Mouse (Mus musculus): ENCODE measurements around the gene Grwd1. TPM values are rescaled to one million over a fixed set of nuclear protein-coding genes. Genes with fewer than 3 reads are reported as not detected.

The Grwd1 gene
- polyA plus RNA-seq, 1 experiment from 2014 or later = 33.5 TPM

- peaks cover 75% of the 10 kb centered on the region for H3K27me3 ChIP-seq (ENCODE audit: control insufficient read depth, insufficient read depth, low read length)
- 40% methylated on average over 6 of the region's 6 CpGs for WGBS
These were observed 33.8 kb downstream of the Grwd1 start for GRCm38 (mm10) chr7:45796950-45797349.

GRCm38 (mm10) chr7:45794971-45795370, 35.8 kb downstream of the Grwd1 start:
- Histone ChIP-seq H3K4me2 (ENCODE audit: low read length) (no peak overlapping the region), H3K9me3 (ENCODE audit: control insufficient read depth, low read length) (no peaks in the 10 kb centered on the region), H3K9ac (ENCODE audit: low read length) (no peak overlapping the region), H3K4me1 (ENCODE audit: control insufficient read depth in 2 of 2, insufficient read depth in 2 of 2, low read length in 2 of 2) (peaks cover 0 to 9% of the 10 kb centered on the region in 2 experiments; a peak in 3 of 4 replicates), H3K4me3 (ENCODE audit: control insufficient read depth in 1 of 2, insufficient read depth in 1 of 2, low read depth in 1 of 2, low read length in 2 of 2) (no peak overlapping the region), H3K27me3 (ENCODE audit: control insufficient read depth, insufficient read depth, low read length) (peaks cover 63% of the 10 kb centered on the region), H3K36me3 (ENCODE audit: control insufficient read depth, insufficient read depth, low read length) (no peaks in the 10 kb centered on the region), H3K27ac (replicated peaks in 1 of 2; ENCODE audit: control insufficient read depth in 1 of 2, insufficient read depth in 1 of 2, low read depth in 2 of 2, low read length in 2 of 2) (no peak overlapping the region)
- WGBS = 88% methylated on average over 29 of the region's 29 CpGs
- no peak for ATAC-seq (ENCODE audit: insufficient number of reproducible peaks, insufficient read depth, low FRiP score, low read depth)

More at GRCm38 (mm10) chr7:45796950-45797349, 33.8 kb downstream of the Grwd1 start:
- Histone ChIP-seq H3K9me3 (ENCODE audit: control insufficient read depth, low read length) (no peaks in the 10 kb centered on the region), H3K4me2 (ENCODE audit: low read length) (no peak overlapping the region), H3K36me3 (ENCODE audit: control insufficient read depth, insufficient read depth, low read length) (no peaks in the 10 kb centered on the region), H3K4me1 (ENCODE audit: control insufficient read depth in 2 of 2, insufficient read depth in 2 of 2, low read length in 2 of 2) (peaks cover 4 to 18% of the 10 kb centered on the region in 2 experiments; a peak in 3 of 4 replicates), H3K27ac (replicated peaks in 1 of 2; ENCODE audit: control insufficient read depth in 1 of 2, insufficient read depth in 1 of 2, low read depth in 2 of 2, low read length in 2 of 2) (no peak overlapping the region), H3K9ac (ENCODE audit: low read length) (no peak overlapping the region), H3K4me3 (ENCODE audit: control insufficient read depth in 1 of 2, insufficient read depth in 1 of 2, low read depth in 1 of 2, low read length in 2 of 2) (no peak overlapping the region)
- no peak for ATAC-seq (ENCODE audit: insufficient number of reproducible peaks, insufficient read depth, low FRiP score, low read depth)

GRCm38 (mm10) chr7:45793969-45794585, 36.7 kb downstream of the Grwd1 start:
- Histone ChIP-seq H3K4me1 (ENCODE audit: control insufficient read depth in 2 of 2, insufficient read depth in 2 of 2, low read length in 2 of 2) (peaks cover 0 to 9% of the 10 kb centered on the region in 2 experiments; a peak in 3 of 4 replicates), H3K4me2 (ENCODE audit: low read length) (no peak overlapping the region), H3K27ac (replicated peaks in 1 of 2; ENCODE audit: control insufficient read depth in 1 of 2, insufficient read depth in 1 of 2, low read depth in 2 of 2, low read length in 2 of 2) (no peak overlapping the region), H3K9me3 (ENCODE audit: control insufficient read depth, low read length) (no peaks in the 10 kb centered on the region), H3K36me3 (ENCODE audit: control insufficient read depth, insufficient read depth, low read length) (no peaks in the 10 kb centered on the region), H3K4me3 (ENCODE audit: control insufficient read depth in 1 of 2, insufficient read depth in 1 of 2, low read depth in 1 of 2, low read length in 2 of 2) (no peak overlapping the region), H3K9ac (ENCODE audit: low read length) (no peak overlapping the region), H3K27me3 (ENCODE audit: control insufficient read depth, insufficient read depth, low read length) (peaks cover 55% of the 10 kb centered on the region)
- WGBS = 77% methylated on average over 35 of the region's 44 CpGs
- ATAC-seq (ENCODE audit: insufficient number of reproducible peaks, insufficient read depth, low FRiP score, low read depth) = no peak

GRCm38 (mm10) chr7:45793240-45793639, 37.5 kb downstream of the Grwd1 start:
- Histone ChIP-seq H3K27me3 (ENCODE audit: control insufficient read depth, insufficient read depth, low read length) (peaks cover 47% of the 10 kb centered on the region), H3K9me3 (ENCODE audit: control insufficient read depth, low read length) (no peaks in the 10 kb centered on the region), H3K27ac (replicated peaks in 1 of 2; ENCODE audit: control insufficient read depth in 1 of 2, insufficient read depth in 1 of 2, low read depth in 2 of 2, low read length in 2 of 2) (no peak overlapping the region), H3K4me3 (ENCODE audit: control insufficient read depth in 1 of 2, insufficient read depth in 1 of 2, low read depth in 1 of 2, low read length in 2 of 2) (no peak overlapping the region), H3K9ac (ENCODE audit: low read length) (no peak overlapping the region), H3K4me1 (ENCODE audit: control insufficient read depth in 2 of 2, insufficient read depth in 2 of 2, low read length in 2 of 2) (peaks cover 0 to 4% of the 10 kb centered on the region in 2 experiments; a peak in 3 of 4 replicates), H3K36me3 (ENCODE audit: control insufficient read depth, insufficient read depth, low read length) (no peaks in the 10 kb centered on the region), H3K4me2 (ENCODE audit: low read length) (no peak overlapping the region)
- no peak for ATAC-seq (ENCODE audit: insufficient number of reproducible peaks, insufficient read depth, low FRiP score, low read depth)
- WGBS = 67% methylated on average over 24 of the region's 24 CpGs

- 76% methylated on average over 17 of the region's 17 CpGs for WGBS
- peaks cover 39% of the 10 kb centered on the region for H3K27me3 ChIP-seq (ENCODE audit: control insufficient read depth, insufficient read depth, low read length)
- no peaks in the 10 kb centered on the region for H3K36me3 ChIP-seq (ENCODE audit: control insufficient read depth, insufficient read depth, low read length)
- no peak overlapping the region for H3K4me3 ChIP-seq (ENCODE audit: control insufficient read depth in 1 of 2, insufficient read depth in 1 of 2, low read depth in 1 of 2, low read length in 2 of 2)
- no peak for ATAC-seq (ENCODE audit: insufficient number of reproducible peaks, insufficient read depth, low FRiP score, low read depth)
- no peak overlapping the region for H3K4me2 ChIP-seq (ENCODE audit: low read length)
- no peak overlapping the region for H3K9ac ChIP-seq (ENCODE audit: low read length)
- H3K4me1 ChIP-seq (ENCODE audit: control insufficient read depth in 2 of 2, insufficient read depth in 2 of 2, low read length in 2 of 2) = peaks cover 0 to under 1% of the 10 kb centered on the region in 2 experiments; a peak in 2 of 4 replicates
- no peaks in the 10 kb centered on the region for H3K9me3 ChIP-seq (ENCODE audit: control insufficient read depth, low read length)
- no peak overlapping the region for H3K27ac ChIP-seq (replicated peaks in 1 of 2; ENCODE audit: control insufficient read depth in 1 of 2, insufficient read depth in 1 of 2, low read depth in 2 of 2, low read length in 2 of 2)
These were observed 38.8 kb downstream of the Grwd1 start for GRCm38 (mm10) chr7:45791756-45792490.

GRCm38 (mm10) chr7:45790721-45791120, 40.0 kb downstream of the Grwd1 start:
- Histone ChIP-seq H3K4me2 (ENCODE audit: low read length) (no peak overlapping the region), H3K36me3 (ENCODE audit: control insufficient read depth, insufficient read depth, low read length) (no peaks in the 10 kb centered on the region), H3K9me3 (ENCODE audit: control insufficient read depth, low read length) (no peaks in the 10 kb centered on the region), H3K27ac (replicated peaks in 1 of 2; ENCODE audit: control insufficient read depth in 1 of 2, insufficient read depth in 1 of 2, low read depth in 2 of 2, low read length in 2 of 2) (no peak overlapping the region), H3K9ac (ENCODE audit: low read length) (no peak overlapping the region), H3K4me3 (ENCODE audit: control insufficient read depth in 1 of 2, insufficient read depth in 1 of 2, low read depth in 1 of 2, low read length in 2 of 2) (no peak overlapping the region), H3K4me1 (ENCODE audit: control insufficient read depth in 2 of 2, insufficient read depth in 2 of 2, low read length in 2 of 2) (peaks cover 2 to 5% of the 10 kb centered on the region in 2 experiments; a peak in 3 of 4 replicates), H3K27me3 (ENCODE audit: control insufficient read depth, insufficient read depth, low read length) (peaks cover 37% of the 10 kb centered on the region)
- 53% methylated on average over 6 of the region's 6 CpGs for WGBS
- ATAC-seq (ENCODE audit: insufficient number of reproducible peaks, insufficient read depth, low FRiP score, low read depth) = no peak

- no peak overlapping the region for H3K27ac ChIP-seq (replicated peaks in 1 of 2; ENCODE audit: control insufficient read depth in 1 of 2, insufficient read depth in 1 of 2, low read depth in 2 of 2, low read length in 2 of 2)
- H3K4me3 ChIP-seq (ENCODE audit: control insufficient read depth in 1 of 2, insufficient read depth in 1 of 2, low read depth in 1 of 2, low read length in 2 of 2) = no peak overlapping the region
- no peak for ATAC-seq (ENCODE audit: insufficient number of reproducible peaks, insufficient read depth, low FRiP score, low read depth)
- no peak overlapping the region for H3K9ac ChIP-seq (ENCODE audit: low read length)
- no peaks in the 10 kb centered on the region for H3K36me3 ChIP-seq (ENCODE audit: control insufficient read depth, insufficient read depth, low read length)
- peaks cover 38% of the 10 kb centered on the region for H3K27me3 ChIP-seq (ENCODE audit: control insufficient read depth, insufficient read depth, low read length)
- peaks cover 7 to 13% of the 10 kb centered on the region in 2 experiments; a peak in 3 of 4 replicates for H3K4me1 ChIP-seq (ENCODE audit: control insufficient read depth in 2 of 2, insufficient read depth in 2 of 2, low read length in 2 of 2)
- WGBS = 75% methylated on average over 22 of the region's 22 CpGs
- no peak overlapping the region for H3K4me2 ChIP-seq (ENCODE audit: low read length)
- no peaks in the 10 kb centered on the region for H3K9me3 ChIP-seq (ENCODE audit: control insufficient read depth, low read length)
These were observed 43.1 kb downstream of the Grwd1 start for GRCm38 (mm10) chr7:45787642-45788041.

Measured in heart, embryonic 14.5 days (tissue).